Mouse (Mus musculus) mouse embryonic stem cell (cell line): ENCODE results near the gene Olfr1076.
"Not testable (repeated sequence)": the region's sequence is repeated elsewhere in the genome, so short reads cannot be mapped to it uniquely, and the experiment has no call there.

ENCODE experiments used
- in situ Hi-C, 2 experiments: fragments of 300-500 bp; cut with MboI; formaldehyde crosslinking; loops; 1 replicate in 1 of 2; 3 replicates in 1 of 2; pipeline ENCODE4 v1.14.3; 2019 to 2020; ENCODE audit warnings: low sequenced_read_pairs in 2 of 2, low pct_unique_long_range_greater_than_20kb in 1 of 2, mixed read lengths in 1 of 2; ENCODE audit not compliant: unreplicated experiment in 1 of 2

Olfr1076 gene

GRCm38 (mm10) chr2:86508161-86508560, at the start of gene Olfr1076:
Gene Olfr1076, plus strand, starts transcription at chr2:86508461.
- in situ Hi-C loops = no loop called here

- in situ Hi-C loops = loop anchor here in 1 of 2 experiments (25.0 kb wide), 1 partner anchor 748 kb away; the partner anchor contains the start of gene Olfr1009
Observed at GRCm38 (mm10) chr2:86460434-86460833, 47.8 kb upstream of the Olfr1076 start.

GRCm38 (mm10) chr2:86464442-86465109, 43.7 kb upstream of the Olfr1076 start:
- in situ Hi-C loops = loop anchor here in 1 of 2 experiments (25.0 kb wide), 1 partner anchor 752 kb away; the partner anchor contains the start of gene Olfr1009

GRCm38 (mm10) chr2:86487286-86487685, 21.0 kb upstream of the Olfr1076 start, which contains the start of gene Olfr228:
Gene Olfr228, minus strand, starts transcription at chr2:86487386.
- in situ Hi-C loops = loop anchor here in 1 of 2 experiments (25.0 kb wide), 1 partner anchor 725 kb away; the partner anchor contains the start of genes Olfr1012, Olfr1013 and Olfr1014

- in situ Hi-C loops = no loop called here
Observed at GRCm38 (mm10) chr2:86530991-86531390, 22.7 kb downstream of the Olfr1076 start.

GRCm38 (mm10) chr2:86542380-86542779, 34.1 kb downstream of the Olfr1076 start, which contains the start of gene Olfr1079:
Gene Olfr1079, minus strand, starts transcription at chr2:86542480.
- in situ Hi-C loops = no loop called here

- in situ Hi-C loops = not testable (repeated sequence)
Observed at GRCm38 (mm10) chr2:86558135-86558534, 49.9 kb downstream of the Olfr1076 start, which contains the start of gene Olfr1080. Gene Olfr1080, minus strand, starts transcription at chr2:86558235.
